Mouse (Mus musculus): Measurements from ENCODE around the gene Cx3cl1.

DNA sequence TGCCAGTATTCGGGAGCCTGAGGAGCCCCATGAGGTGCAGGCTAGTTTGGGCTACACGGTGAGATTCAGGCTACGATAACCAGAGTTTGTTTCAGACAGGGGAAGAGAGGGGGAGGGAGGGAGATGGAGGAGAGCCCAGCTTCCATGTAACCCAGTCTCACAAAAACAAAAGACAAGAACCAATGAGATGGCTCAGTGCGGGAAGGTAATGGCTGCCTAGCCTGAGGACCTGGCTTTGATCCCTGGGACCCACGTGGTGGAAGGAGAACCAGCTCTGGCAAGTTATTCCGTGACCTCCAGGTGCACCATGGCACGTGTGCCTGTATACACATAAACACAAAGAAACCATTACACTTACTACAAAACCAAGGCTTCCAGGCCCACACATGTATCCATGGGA, 48.7 kb downstream of the Cx3cl1 start:
- TF ChIP-seq CTCF (conservative IDR thresholded peaks at IDR 0.05; ENCODE audit: insufficient read depth, insufficient read length, low read depth, low read length) (no peak), POLR2A (IDR thresholded peaks at IDR 0.05; ENCODE audit: low read depth, low read length) (no peak)
